Mouse (Mus musculus): ENCODE data around the gene Ring1. TPM values are rescaled to one million over a fixed set of nuclear protein-coding genes. Genes with fewer than 3 reads are reported as not detected.

Ring1 gene
- polyA plus RNA-seq, 1 experiment from 2014 or later, result 5.5 TPM

GRCm38 (mm10) chr17:34028501-34029149, 4.1 kb upstream of the Ring1 start:
- H3K36me3 ChIP-seq (replicated peaks), result peaks cover 25% of the 10 kb centered on the region
- no peak overlapping the region for H3K9ac ChIP-seq
- ATAC-seq (ENCODE audit: insufficient read depth), result no peak
- whole genome bisulfite sequencing (ENCODE audit: insufficient replicate concordance), result 81% methylated on average over 17 of the region's 17 CpGs
- H3K9me3 ChIP-seq (replicated peaks), result no peaks in the 10 kb centered on the region
- H3K4me3 ChIP-seq (replicated peaks), result peak overlapping the region; percentile 75
- H3K27ac ChIP-seq (replicated peaks), result peak overlapping the region; percentile 81; the same call in 1 of the 2 replicates
- H3K4me1 ChIP-seq (replicated peaks), result peaks cover 88% of the 10 kb centered on the region
- peak overlapping the region; percentile 99 for H3K4me2 ChIP-seq
- peaks cover 3% of the 10 kb centered on the region; the same call in 1 of the 2 replicates for H3K27me3 ChIP-seq

GRCm38 (mm10) chr17:34027656-34028223, 3.3 kb upstream of the Ring1 start, which contains the start of gene H2-Ke6:
Gene H2-Ke6, minus strand, starts transcription at chr17:34028060.
- Histone ChIP-seq H3K4me3 (replicated peaks) (peak within 1 kb of the TSS; percentile 75), H3K9ac (peak within 1 kb of the TSS; percentile 67), H3K4me1 (replicated peaks) (peaks cover 81% of the 10 kb centered on the region), H3K36me3 (replicated peaks) (peaks cover 29% of the 10 kb centered on the region), H3K4me2 (peak within 1 kb of the TSS; percentile 99), H3K27ac (replicated peaks) (peak within 1 kb of the TSS; percentile 81), H3K9me3 (replicated peaks) (no peaks in the 10 kb centered on the region), H3K27me3 (peaks cover 3% of the 10 kb centered on the region; the same call in 1 of the 2 replicates)
- peak; percentile 74 for ATAC-seq (ENCODE audit: insufficient read depth)
- WGBS (ENCODE audit: insufficient replicate concordance), result under 1% methylated on average over 49 of the region's 49 CpGs

DNA sequence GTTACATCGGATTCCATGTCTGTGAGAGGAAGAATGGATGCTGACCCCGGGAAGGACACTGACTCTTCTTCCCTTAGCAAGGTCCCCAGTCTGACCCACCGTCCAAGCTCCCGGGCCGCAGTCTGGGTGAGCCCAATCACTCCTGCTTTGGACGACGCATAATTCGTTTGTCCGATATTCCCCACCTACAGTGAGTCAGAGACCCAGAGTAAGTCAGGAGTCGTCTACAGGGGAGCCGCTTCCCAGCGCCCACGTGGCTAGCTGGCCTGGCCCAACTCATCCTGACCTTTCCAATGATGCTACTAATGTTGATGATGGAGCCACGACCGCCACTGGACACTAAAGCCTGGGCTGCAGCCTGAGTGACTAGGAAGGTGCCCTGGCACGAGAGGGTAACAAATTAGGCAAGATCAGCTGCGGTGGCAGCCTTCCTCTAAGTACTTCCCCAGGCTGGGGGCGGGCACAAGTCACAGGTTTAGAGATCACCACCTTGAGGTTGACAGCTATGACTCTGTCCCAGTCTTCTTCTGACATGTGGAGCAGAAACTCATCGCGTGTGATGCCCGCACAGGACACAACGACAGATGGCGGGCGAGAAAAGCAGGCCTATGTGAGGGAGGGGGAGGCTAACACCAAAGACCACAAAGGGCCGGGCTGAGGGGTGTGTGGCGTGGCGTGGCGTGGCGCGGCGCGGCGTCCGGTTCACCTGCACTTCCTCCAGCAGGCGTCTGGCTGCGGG, 2.6 kb upstream of the Ring1 start:
- Histone ChIP-seq H3K36me3 (replicated peaks) (peaks cover 35% of the 10 kb centered on the region), H3K27ac (replicated peaks) (peak overlapping the region; percentile 81), H3K9ac (peak overlapping the region; percentile 67), H3K4me2 (peak overlapping the region; percentile 99), H3K4me3 (replicated peaks) (peak overlapping the region; percentile 75), H3K9me3 (replicated peaks) (no peaks in the 10 kb centered on the region), H3K4me1 (replicated peaks) (peaks cover 74% of the 10 kb centered on the region), H3K27me3 (peaks cover 3% of the 10 kb centered on the region; the same call in 1 of the 2 replicates)
- ATAC-seq (ENCODE audit: insufficient read depth), result no peak
- 12% methylated on average over 36 of the region's 36 CpGs for WGBS (ENCODE audit: insufficient replicate concordance)

GRCm38 (mm10) chr17:34026221-34026620, 1.7 kb upstream of the Ring1 start:
- peak overlapping the region; percentile 99; the same call in 1 of the 2 replicates for H3K4me2 ChIP-seq
- no peaks in the 10 kb centered on the region for H3K9me3 ChIP-seq (replicated peaks)
- H3K9ac ChIP-seq, result no peak overlapping the region
- no peak overlapping the region for H3K27ac ChIP-seq (replicated peaks)
- no peak for ATAC-seq (ENCODE audit: insufficient read depth)
- peaks cover 3% of the 10 kb centered on the region; the same call in 1 of the 2 replicates for H3K27me3 ChIP-seq
- 0 out of 2 replicates have a peak overlapping the region, but pooled peaks have one; percentile 83 for H3K4me3 ChIP-seq (replicated peaks)
- H3K4me1 ChIP-seq (replicated peaks), result peaks cover 74% of the 10 kb centered on the region
- peaks cover 42% of the 10 kb centered on the region for H3K36me3 ChIP-seq (replicated peaks)
- whole genome bisulfite sequencing (ENCODE audit: insufficient replicate concordance), result 32% methylated on average over 2 of the region's 2 CpGs

- Histone ChIP-seq H3K4me3 (replicated peaks) (peak overlapping the region; percentile 83), H3K4me2 (peak overlapping the region; percentile 99), H3K27me3 (peaks cover 3% of the 10 kb centered on the region; the same call in 1 of the 2 replicates), H3K36me3 (replicated peaks) (peaks cover 47% of the 10 kb centered on the region), H3K9me3 (replicated peaks) (no peaks in the 10 kb centered on the region), H3K9ac (no peak overlapping the region; the same call in 1 of the 2 replicates), H3K27ac (replicated peaks) (no peak overlapping the region), H3K4me1 (replicated peaks) (peaks cover 71% of the 10 kb centered on the region)
- WGBS (ENCODE audit: insufficient replicate concordance), result 50% methylated on average over 7 of the region's 7 CpGs
- ATAC-seq (ENCODE audit: insufficient read depth), result no peak
These were observed 1.3 kb upstream of the Ring1 start for GRCm38 (mm10) chr17:34025756-34026151.

GRCm38 (mm10) chr17:34024861-34025755, 628 bp upstream of the Ring1 start:
- Histone ChIP-seq H3K4me3 (replicated peaks) (peak overlapping the region; percentile 83), H3K4me1 (replicated peaks) (peaks cover 65% of the 10 kb centered on the region), H3K4me2 (peak overlapping the region; percentile 99), H3K36me3 (replicated peaks) (peaks cover 48% of the 10 kb centered on the region), H3K27me3 (peaks cover 3% of the 10 kb centered on the region; the same call in 1 of the 2 replicates), H3K27ac (replicated peaks) (peak overlapping the region; percentile 83), H3K9ac (peak overlapping the region; percentile 79), H3K9me3 (replicated peaks) (0 out of 2 replicates have a peak, but pooled peaks cover under 1% of the 10 kb centered on the region)
- WGBS (ENCODE audit: insufficient replicate concordance), result under 1% methylated on average over 56 of the region's 57 CpGs
- peak; percentile 5 for ATAC-seq (ENCODE audit: insufficient read depth)

- ATAC-seq (ENCODE audit: insufficient read depth), result no peak
- peak overlapping the region; percentile 99 for H3K4me2 ChIP-seq
- H3K9ac ChIP-seq, result no peak overlapping the region; the same call in 1 of the 2 replicates
- 68% methylated on average over 9 of the region's 9 CpGs for WGBS (ENCODE audit: insufficient replicate concordance)
- H3K36me3 ChIP-seq (replicated peaks), result peaks cover 34% of the 10 kb centered on the region
- H3K4me3 ChIP-seq (replicated peaks), result peak overlapping the region; percentile 83
- H3K9me3 ChIP-seq (replicated peaks), result peaks cover 13% of the 10 kb centered on the region
- peaks cover 3% of the 10 kb centered on the region; the same call in 1 of the 2 replicates for H3K27me3 ChIP-seq
- peak overlapping the region; percentile 83 for H3K27ac ChIP-seq (replicated peaks)
- peaks cover 50% of the 10 kb centered on the region for H3K4me1 ChIP-seq (replicated peaks)
These were observed 802 bp downstream of the Ring1 start for GRCm38 (mm10) chr17:34023678-34024077.

- Histone ChIP-seq H3K9me3 (replicated peaks) (peaks cover 13% of the 10 kb centered on the region), H3K4me2 (no peak overlapping the region), H3K9ac (no peak overlapping the region), H3K4me1 (replicated peaks) (peaks cover 43% of the 10 kb centered on the region), H3K27ac (replicated peaks) (no peak overlapping the region), H3K36me3 (replicated peaks) (peaks cover 27% of the 10 kb centered on the region), H3K27me3 (peaks cover 3% of the 10 kb centered on the region; the same call in 1 of the 2 replicates), H3K4me3 (replicated peaks) (no peak overlapping the region)
- 90% methylated on average over 20 of the region's 20 CpGs for whole genome bisulfite sequencing (ENCODE audit: insufficient replicate concordance)
- ATAC-seq (ENCODE audit: insufficient read depth), result no peak
These were observed 1.5 kb downstream of the Ring1 start for GRCm38 (mm10) chr17:34022987-34023386.

- 90% methylated on average over 14 of the region's 14 CpGs for WGBS (ENCODE audit: insufficient replicate concordance)
- Histone ChIP-seq H3K4me1 (replicated peaks) (peaks cover 38% of the 10 kb centered on the region), H3K27ac (replicated peaks) (no peak overlapping the region), H3K4me3 (replicated peaks) (no peak overlapping the region), H3K9me3 (replicated peaks) (peaks cover 13% of the 10 kb centered on the region), H3K36me3 (replicated peaks) (peaks cover 27% of the 10 kb centered on the region), H3K4me2 (no peak overlapping the region), H3K9ac (no peak overlapping the region), H3K27me3 (peaks cover 3% of the 10 kb centered on the region; the same call in 1 of the 2 replicates)
- no peak for ATAC-seq (ENCODE audit: insufficient read depth)
These were observed 2.1 kb downstream of the Ring1 start for GRCm38 (mm10) chr17:34022414-34022783.

Measured in liver, embryonic 15.5 days (tissue).